Mouse (Mus musculus) cortical plate, adult 2 months (tissue): ENCODE results near the gene BC029722.

Experiments used
- CTCF ChIP-seq: fragments of 200-500 bp; IDR thresholded peaks from 2 replicates; pipeline ENCODE4 v1.5.1; 2011; ENCODE audit warnings: mild to moderate bottlenecking, control low read depth, low read length; ENCODE audit not compliant: insufficient read depth; ENCODE audit errors: extremely low read depth
- POLR2A ChIP-seq: fragments of 200-500 bp; IDR thresholded peaks from 2 replicates; pipeline ENCODE4 v1.6.1; 2011; ENCODE audit warnings: mild to moderate bottlenecking, low read length, control low read depth; ENCODE audit not compliant: insufficient read depth; ENCODE audit errors: extremely low read depth

GRCm38 (mm10) chr2:155863301-155863867, 44.2 kb upstream of the BC029722 start:
- no peak for TF ChIP-seq CTCF
- no peak for TF ChIP-seq POLR2A
